Mouse (Mus musculus): ENCODE data around the gene Them5. TPM values are rescaled to one million over a fixed set of nuclear protein-coding genes. Genes with fewer than 3 reads are reported as not detected.

Them5 gene
- total RNA-seq (2012; rRNA removed) (not detected in 2 replicates), total RNA-seq (2014; rRNA removed) (not detected in 2 replicates), polyA plus RNA-seq (2012; ENCODE audit: insufficient read length, low read depth) (not detected in 2 replicates)

DNA sequence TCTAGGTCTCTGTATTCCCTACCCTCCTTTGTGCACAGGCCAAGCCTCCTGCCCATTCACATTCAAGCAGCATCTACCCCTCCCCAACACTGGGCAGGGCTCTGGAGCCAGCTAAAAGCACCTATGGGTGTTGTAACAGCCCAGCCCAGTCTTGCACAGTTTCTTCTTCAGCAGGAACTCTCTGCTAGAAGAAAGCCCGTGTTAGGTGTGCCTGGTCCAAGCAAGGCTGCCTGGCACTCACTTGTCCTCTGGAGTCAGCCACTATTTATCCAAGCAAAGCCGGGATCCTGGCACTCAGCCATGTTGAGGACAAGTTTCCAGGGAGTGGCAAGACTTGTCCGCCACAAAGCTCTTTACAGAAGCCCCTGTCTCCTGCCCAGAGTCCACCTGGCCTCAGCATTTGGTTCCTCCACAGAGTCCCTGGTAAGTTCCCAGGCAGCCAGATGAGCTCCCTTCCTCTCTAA is at the start of gene Them5:
Them5 (plus strand) TSS at position 141 of the 464 bp plus-strand sequence.
- H3K9me3 ChIP-seq (replicated peaks; ENCODE audit: low read length): no peaks in the 10 kb centered on the region
- no peak for DNase-seq (ENCODE audit: extremely low read depth)
- peaks cover 9% of the 10 kb centered on the region for H3K27me3 ChIP-seq (replicated peaks)
- TF ChIP-seq KAT2A (IDR thresholded peaks at IDR 0.05; ENCODE audit: insufficient replicate concordance, low read length): no peak
- no peak for TF ChIP-seq USF2 (conservative IDR thresholded peaks at IDR 0.05; ENCODE audit: low read depth, low read length)
- no peak for TF ChIP-seq NELFE (IDR thresholded peaks at IDR 0.05; ENCODE audit: low read depth, low read length)
- no peak for TF ChIP-seq GABPA (IDR thresholded peaks at IDR 0.05; ENCODE audit: insufficient replicate concordance, low read depth, low read length)
- no peak for TF ChIP-seq ETS1 (conservative IDR thresholded peaks at IDR 0.05; ENCODE audit: low read depth, low read length)
- no peak for TF ChIP-seq UBTF (IDR thresholded peaks at IDR 0.05; ENCODE audit: low read depth, low read length)
- no peak for TF ChIP-seq MXI1 (IDR thresholded peaks at IDR 0.05; ENCODE audit: low read depth, low read length)
- no peak for TF ChIP-seq ZMIZ1 (IDR thresholded peaks at IDR 0.05; ENCODE audit: low read depth, low read length)
- TF ChIP-seq PAX5 (IDR thresholded peaks at IDR 0.05; ENCODE audit: low read length): no peak
- TF ChIP-seq E2F4 (IDR thresholded peaks at IDR 0.05; ENCODE audit: insufficient replicate concordance, low read depth, low read length): no peak
- TF ChIP-seq ZKSCAN1 (IDR thresholded peaks at IDR 0.05; ENCODE audit: borderline replicate concordance, low read depth, low read length): no peak
- no peak for TF ChIP-seq NRF1 (IDR thresholded peaks at IDR 0.05; ENCODE audit: low read depth, low read length)
- no peak for TF ChIP-seq MAX (IDR thresholded peaks at IDR 0.05; ENCODE audit: low read length)
- TF ChIP-seq POLR2A (IDR thresholded peaks at IDR 0.05; ENCODE audit: low read depth, low read length): no peak
- TF ChIP-seq POLR2AphosphoS2 (IDR thresholded peaks at IDR 0.05; ENCODE audit: low read depth, low read length): no peak
- H3K4me2 ChIP-seq (ENCODE audit: insufficient read depth, low read depth, poor library complexity, severe bottlenecking): no peak within 1 kb of the TSS
- H3K36me3 ChIP-seq (replicated peaks in 1 of 2; ENCODE audit: control insufficient read depth in 1 of 2, insufficient read depth in 1 of 2, low read length in 1 of 2): no peaks in the 10 kb centered on the region
- H3K4me3 ChIP-seq (replicated peaks in 1 of 3; ENCODE audit: low read depth in 2 of 3, low read length in 2 of 3, poor library complexity in 1 of 3): no peak within 1 kb of the TSS
- dilution Hi-C loops (cut with MboI; ENCODE audit: extremely low pct_ligation_motif_present, extremely low pct_unique_long_range_greater_than_20kb, low sequenced_read_pairs): no loop called here
- H3K79me2 ChIP-seq (replicated peaks; ENCODE audit: control insufficient read depth, extremely low read depth, insufficient read depth, poor library complexity, severe bottlenecking): no peaks in the 10 kb centered on the region
- no peak within 1 kb of the TSS for H3K27ac ChIP-seq (ENCODE audit: insufficient read depth, low read depth)
- no peaks in the 10 kb centered on the region for H3K4me1 ChIP-seq (ENCODE audit: control insufficient read depth in 1 of 2, insufficient read depth in 2 of 2)
- no peak within 1 kb of the TSS for H3K9ac ChIP-seq (ENCODE audit: insufficient read depth, low read depth)
- in situ Hi-C loops (cut with MboI; ENCODE audit: low pct_ligation_motif_present, low pct_unique_long_range_greater_than_20kb, low sequenced_read_pairs): no loop called here

DNA sequence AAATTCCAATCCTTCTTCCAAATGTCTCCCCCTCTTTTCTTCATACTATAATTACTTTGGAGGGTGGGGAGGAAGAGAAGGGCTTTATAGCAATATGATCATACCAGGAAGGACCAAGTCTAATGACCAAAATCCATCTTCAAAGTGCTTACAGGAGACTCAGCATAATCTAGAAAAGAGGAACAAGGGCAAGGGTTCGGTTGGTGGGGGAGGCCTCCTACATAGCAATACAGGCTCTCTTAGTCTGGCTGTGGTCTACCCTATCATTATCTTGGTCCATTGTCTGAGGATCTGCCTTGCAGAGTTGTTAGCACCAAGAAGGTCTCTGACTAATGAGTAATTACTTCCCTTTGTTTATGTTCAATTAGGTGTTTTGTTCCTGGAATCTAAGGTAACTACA is 36.4 kb upstream of the Them5 start:
- H3K27me3 ChIP-seq (replicated peaks): peaks cover 15% of the 10 kb centered on the region
- H3K79me2 ChIP-seq (replicated peaks; ENCODE audit: control insufficient read depth, extremely low read depth, insufficient read depth, poor library complexity, severe bottlenecking): no peaks in the 10 kb centered on the region
- no peak for DNase-seq (ENCODE audit: extremely low read depth)
- no peak for TF ChIP-seq MAX (IDR thresholded peaks at IDR 0.05; ENCODE audit: low read length)
- TF ChIP-seq ZC3H11A (IDR thresholded peaks at IDR 0.05; ENCODE audit: low read depth, low read length): no peak
- no peak for TF ChIP-seq RCOR1 (conservative IDR thresholded peaks at IDR 0.05; ENCODE audit: low read depth, low read length)
- no peak overlapping the region for H3K4me2 ChIP-seq (ENCODE audit: insufficient read depth, low read depth, poor library complexity, severe bottlenecking)
- no peaks in the 10 kb centered on the region for H3K9me3 ChIP-seq (replicated peaks; ENCODE audit: low read length)
- in situ Hi-C loops (cut with MboI; ENCODE audit: low pct_ligation_motif_present, low pct_unique_long_range_greater_than_20kb, low sequenced_read_pairs): no loop called here
- H3K36me3 ChIP-seq (replicated peaks in 1 of 2; ENCODE audit: control insufficient read depth in 1 of 2, insufficient read depth in 1 of 2, low read length in 1 of 2): no peaks in the 10 kb centered on the region
- dilution Hi-C loops (cut with MboI; ENCODE audit: extremely low pct_ligation_motif_present, extremely low pct_unique_long_range_greater_than_20kb, low sequenced_read_pairs): no loop called here
- H3K9ac ChIP-seq (ENCODE audit: insufficient read depth, low read depth): no peak overlapping the region
- H3K27ac ChIP-seq (ENCODE audit: insufficient read depth, low read depth): no peak overlapping the region
- no peak overlapping the region for H3K4me3 ChIP-seq (replicated peaks in 1 of 3; ENCODE audit: low read depth in 2 of 3, low read length in 2 of 3, poor library complexity in 1 of 3)
- 0 out of 4 replicates have a peak, but pooled peaks cover 0 to 6% of the 10 kb centered on the region in 2 experiments for H3K4me1 ChIP-seq (ENCODE audit: control insufficient read depth in 1 of 2, insufficient read depth in 2 of 2)
